Mouse (Mus musculus) myocyte (in vitro differentiated cells): Measurements from ENCODE around the gene Bdh1.

Experiments
- CEBPB ChIP-seq: IDR thresholded peaks from 2 replicates; pipeline ENCODE4 v1.6.1; 2011; ENCODE audit warnings: mild to moderate bottlenecking, moderate library complexity; ENCODE audit not compliant: poor library complexity, insufficient read depth, severe bottlenecking
- E2F4 ChIP-seq: IDR thresholded peaks from one replicate; pipeline ENCODE4 v1.6.1; 2011; ENCODE audit warnings: mild to moderate bottlenecking, control low read depth, moderate library complexity; ENCODE audit not compliant: insufficient read depth
- MAX ChIP-seq: IDR thresholded peaks from one replicate; pipeline ENCODE4 v1.6.1; 2011; ENCODE audit warnings: low read depth, mild to moderate bottlenecking, control low read depth
- MYOD1 ChIP-seq, 3 experiments: IDR thresholded peaks; one replicate each; pipeline ENCODE4 v1.6.1; 2011; ENCODE audit warnings: control low read depth in 2 of 3, low read depth in 2 of 3, mild to moderate bottlenecking in 2 of 3, moderate library complexity in 1 of 3; ENCODE audit not compliant: insufficient read length in 2 of 3, control insufficient read depth in 1 of 3
- MYOG ChIP-seq, 3 experiments: IDR thresholded peaks; one replicate each; pipeline ENCODE4 v1.6.1; 2011; ENCODE audit warnings: control low read depth in 2 of 3, low read depth in 2 of 3, mild to moderate bottlenecking in 2 of 3; ENCODE audit not compliant: insufficient read length in 2 of 3, control insufficient read depth in 1 of 3, insufficient read depth in 1 of 3
- POLR2A ChIP-seq: IDR thresholded peaks from one replicate; pipeline ENCODE4 v1.6.1; 2011; ENCODE audit warnings: low read depth, mild to moderate bottlenecking, control low read depth, moderate library complexity; ENCODE audit not compliant: insufficient read length
- POLR2AphosphoS2 ChIP-seq: IDR thresholded peaks from one replicate; pipeline ENCODE4 v1.6.1; 2011; ENCODE audit warnings: low read depth, control low read depth; ENCODE audit not compliant: insufficient read length
- REST ChIP-seq: IDR thresholded peaks from one replicate; pipeline ENCODE4 v1.6.1; 2011; ENCODE audit warnings: mild to moderate bottlenecking, control low read depth, moderate library complexity; ENCODE audit not compliant: insufficient read depth, insufficient read length
- SRF ChIP-seq: IDR thresholded peaks from one replicate; pipeline ENCODE4 v1.6.1; 2011; ENCODE audit warnings: low read depth; ENCODE audit not compliant: control insufficient read depth, insufficient read length
- TCF12 ChIP-seq: IDR thresholded peaks from one replicate; pipeline ENCODE4 v1.6.1; 2011; ENCODE audit warnings: mild to moderate bottlenecking, control low read depth; ENCODE audit not compliant: poor library complexity, insufficient read depth, severe bottlenecking
- TCF3 ChIP-seq: IDR thresholded peaks from one replicate; pipeline ENCODE4 v1.6.1; 2011; ENCODE audit warnings: low read depth, control low read depth; ENCODE audit not compliant: insufficient read length
- USF1 ChIP-seq: IDR thresholded peaks from one replicate; pipeline ENCODE4 v1.6.1; 2011; ENCODE audit warnings: low read depth, mild to moderate bottlenecking, control low read depth, moderate library complexity

DNA sequence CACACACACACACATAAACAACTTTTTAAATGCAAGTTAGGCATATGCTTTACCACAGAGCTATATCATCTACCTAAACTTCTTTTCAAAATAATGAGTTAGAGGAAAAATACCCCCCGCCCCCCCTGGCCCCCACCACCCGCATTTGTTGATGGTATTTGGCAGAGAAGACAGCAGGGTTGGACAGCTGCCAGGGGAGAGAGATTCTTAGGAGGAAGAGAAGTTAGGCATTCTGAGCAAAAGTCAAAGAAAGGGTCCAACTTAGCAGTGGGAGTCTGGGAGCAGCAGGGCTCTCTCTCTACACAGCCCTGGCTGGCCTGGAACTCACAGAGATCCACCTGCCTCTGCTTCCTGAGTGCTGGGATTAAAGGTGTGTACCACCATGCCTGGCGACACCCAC is 3.4 kb upstream of the Bdh1 start:
- TF ChIP-seq MAX (no peak), REST (no peak), POLR2A (no peak), CEBPB (no peak), USF1 (no peak), TCF12 (no peak), MYOG (IDR thresholded peaks at IDR 0.05; ENCODE audit: control insufficient read depth in 1 of 3, insufficient read depth in 1 of 3, insufficient read length in 2 of 3, low read depth in 2 of 3) (no peak), E2F4 (no peak), MYOD1 (IDR thresholded peaks at IDR 0.05; ENCODE audit: control insufficient read depth in 1 of 3, insufficient read length in 2 of 3, low read depth in 2 of 3) (no peak), POLR2AphosphoS2 (no peak), SRF (no peak), TCF3 (no peak)
